Comparison of ENCODE assay signal across 11 mouse cellular contexts in the genomic region with DNA sequence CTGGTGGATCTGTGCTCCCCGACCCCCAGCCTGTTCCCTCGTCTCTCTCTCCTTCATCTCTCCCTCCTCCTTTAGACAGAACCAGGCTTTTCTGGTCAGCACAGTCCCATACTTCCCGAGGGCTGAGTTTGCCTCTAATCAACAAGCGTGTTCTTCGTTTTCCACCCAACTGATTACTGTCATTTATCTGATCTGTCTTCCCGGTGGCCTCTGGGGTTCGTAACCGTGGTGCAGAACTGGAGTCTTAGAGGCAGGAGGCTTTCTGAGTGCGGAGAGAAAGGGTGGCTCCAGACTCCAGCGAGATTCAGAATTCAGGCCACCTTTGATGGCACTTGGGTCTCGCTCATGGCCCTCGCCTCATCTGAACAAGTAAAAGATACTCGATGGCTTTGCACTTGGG. TPM values are rescaled to one million over a fixed set of nuclear protein-coding genes. Genes with fewer than 3 reads are reported as not detected.
DNase-seq lines count a peak whose midpoint lies in the region; ATAC-seq and TF ChIP-seq lines count a peak whose summit lies in the region.
"Had no signal": no experiment of that assay in that cellular context is flagged by ENCODE, and none has a peak within 500 bp of the region (broad histone marks: within the 10 kb centered on the region; RNA-seq: fewer than 3 reads in every experiment).

No protein-coding gene starts in this region.

- H3K9me3 ChIP-seq in kidney, postnatal 0 days (replicated peaks; ENCODE audit: low read length): no peaks in the 10 kb centered on the region
- H3K9me3 ChIP-seq in embryonic facial prominence, embryonic 13.5 days: no peaks in the 10 kb centered on the region
- no peaks in the 10 kb centered on the region for H3K9me3 ChIP-seq in hindbrain, embryonic 14.5 days (ENCODE audit: control insufficient read depth, low read length)
- H3K9me3 ChIP-seq in midbrain, embryonic 16.5 days (replicated peaks; ENCODE audit: control insufficient read depth, low read length, poor library complexity, severe bottlenecking): no peaks in the 10 kb centered on the region

- peak overlapping the region; percentile 36; the same call in 1 of the 2 replicates for H3K27ac ChIP-seq in kidney, postnatal 0 days
- peak overlapping the region; percentile 80 for H3K27ac ChIP-seq in embryonic facial prominence, embryonic 13.5 days
- H3K27ac ChIP-seq in hindbrain, embryonic 14.5 days: peak overlapping the region; percentile 14; the same call in 1 of the 2 replicates
- no peak overlapping the region for H3K27ac ChIP-seq in midbrain, embryonic 16.5 days (ENCODE audit: low read length)

- ATAC-seq in kidney, postnatal 0 days (replicated peaks; ENCODE audit: low FRiP score, low read depth): no peak
- ATAC-seq in embryonic facial prominence, embryonic 13.5 days (ENCODE audit: insufficient number of reproducible peaks, insufficient read depth, low FRiP score, low TSS enrichment, low read depth): no peak
- no peak for ATAC-seq in hindbrain, embryonic 14.5 days (ENCODE audit: low FRiP score)
- ATAC-seq in midbrain, embryonic 16.5 days: no peak

- WGBS in kidney, postnatal 0 days: 37% methylated on average over 13 of the region's 13 CpGs
- WGBS in embryonic facial prominence, embryonic 13.5 days: 38% methylated on average over 13 of the region's 13 CpGs
- 45% methylated on average over 13 of the region's 13 CpGs for WGBS in hindbrain, embryonic 14.5 days
- 50% methylated on average over 13 of the region's 13 CpGs for WGBS in midbrain, embryonic 16.5 days

- TF ChIP-seq CTCF in kidney, postnatal 0 days (IDR thresholded peaks at IDR 0.05; ENCODE audit: low read depth): no peak

- intact Hi-C loops in left cerebral cortex, postnatal 4 days (cut with DNase I): no loop called here
- intact Hi-C loops in gastrocnemius, postnatal 36 days (cut with DNase I): no loop called here

- H3K27me3 ChIP-seq in kidney, postnatal 0 days (ENCODE audit: insufficient read depth, low read length): no peaks in the 10 kb centered on the region
- no peaks in the 10 kb centered on the region for H3K27me3 ChIP-seq in embryonic facial prominence, embryonic 13.5 days
- H3K27me3 ChIP-seq in hindbrain, embryonic 14.5 days (ENCODE audit: control insufficient read depth, insufficient read depth, low read length): no peaks in the 10 kb centered on the region
- no peaks in the 10 kb centered on the region for H3K27me3 ChIP-seq in midbrain, embryonic 16.5 days (ENCODE audit: control insufficient read depth, insufficient read depth, low read depth, low read length)

- DNase-seq in kidney, postnatal 0 days (ENCODE audit: low spot score): no peak
- no peak for DNase-seq in kidney, adult 8-10 months
- DNase-seq in hindbrain, embryonic 14.5 days (ENCODE audit: low spot score): no peak
- no peak for DNase-seq in left cerebral cortex, postnatal 4 days
- no peak for DNase-seq in gastrocnemius, postnatal 36 days
- DNase-seq in gastrocnemius, postnatal 4 days (ENCODE audit: low spot score in 2 of 2): no peak
- DNase-seq: embryo, embryonic 11 days; lung, adult 18-20 months; thymus, postnatal 4 days had no signal

- H3K4me3 ChIP-seq in kidney, postnatal 0 days (replicated peaks; ENCODE audit: low read depth, low read length): peak overlapping the region; percentile 21; the same call in 1 of the 2 replicates
- peak overlapping the region; percentile 30 for H3K4me3 ChIP-seq in embryonic facial prominence, embryonic 13.5 days
- H3K4me3 ChIP-seq in hindbrain, embryonic 14.5 days (replicated peaks; ENCODE audit: low read length): no peak overlapping the region
- no peak overlapping the region for H3K4me3 ChIP-seq in midbrain, embryonic 16.5 days (ENCODE audit: low read depth, low read length)

- peak overlapping the region; percentile 51 for H3K4me2 ChIP-seq in kidney, postnatal 0 days (ENCODE audit: low read length)
- H3K4me2 ChIP-seq in embryonic facial prominence, embryonic 13.5 days: peak overlapping the region; percentile 53
- peak overlapping the region; percentile 15 for H3K4me2 ChIP-seq in hindbrain, embryonic 14.5 days (replicated peaks)
- H3K4me2 ChIP-seq in midbrain, embryonic 16.5 days (ENCODE audit: low read length): peak overlapping the region; percentile 26

- peaks cover 15% of the 10 kb centered on the region; the same call in 1 of the 2 replicates for H3K4me1 ChIP-seq in kidney, postnatal 0 days (replicated peaks; ENCODE audit: insufficient read depth, low read length)
- peaks cover 92% of the 10 kb centered on the region for H3K4me1 ChIP-seq in embryonic facial prominence, embryonic 13.5 days
- peaks cover 41% of the 10 kb centered on the region for H3K4me1 ChIP-seq in hindbrain, embryonic 14.5 days (replicated peaks; ENCODE audit: control insufficient read depth, insufficient read depth, low read length)
- H3K4me1 ChIP-seq in midbrain, embryonic 16.5 days (ENCODE audit: control insufficient read depth, insufficient read depth, low read length): peaks cover 20% of the 10 kb centered on the region

- peak overlapping the region; percentile 46; the same call in 1 of the 2 replicates for H3K9ac ChIP-seq in kidney, postnatal 0 days (ENCODE audit: low read depth, low read length)
- peak overlapping the region; percentile 57 for H3K9ac ChIP-seq in embryonic facial prominence, embryonic 13.5 days
- 0 out of 2 replicates have a peak overlapping the region, but pooled peaks have one; percentile 13 for H3K9ac ChIP-seq in hindbrain, embryonic 14.5 days
- no peak overlapping the region for H3K9ac ChIP-seq in midbrain, embryonic 16.5 days (ENCODE audit: low read depth, low read length)

- no peaks in the 10 kb centered on the region for H3K36me3 ChIP-seq in kidney, postnatal 0 days (ENCODE audit: insufficient read depth, low read length)
- no peaks in the 10 kb centered on the region for H3K36me3 ChIP-seq in embryonic facial prominence, embryonic 13.5 days
- H3K36me3 ChIP-seq in hindbrain, embryonic 14.5 days (replicated peaks; ENCODE audit: control insufficient read depth, insufficient read depth): no peaks in the 10 kb centered on the region
- H3K36me3 ChIP-seq in midbrain, embryonic 16.5 days (ENCODE audit: control insufficient read depth, insufficient read depth, low read length): no peaks in the 10 kb centered on the region

RNA-seq across cellular contexts. Expression of a gene that starts 6.1 kb away (rescaled TPM):
- 13.0 and 15.0 TPM in 2 replicates for polyA plus RNA-seq in kidney, postnatal 0 days (2015; fragmentation: Nextera tagmentation; extraction: Ambion mirVana)
- 14.7 and 16.5 TPM in 2 replicates for polyA plus RNA-seq in embryonic facial prominence, embryonic 13.5 days (2015; fragmentation: Nextera tagmentation; extraction: Ambion mirVana)
- polyA plus RNA-seq in hindbrain, embryonic 14.5 days (2014; fragmentation: Nextera tagmentation; extraction: Ambion mirVana): 5.0 and 5.2 TPM in 2 replicates
- 4.1 and 4.2 TPM in 2 replicates for polyA plus RNA-seq in midbrain, embryonic 16.5 days (2015; fragmentation: Nextera tagmentation; extraction: Ambion mirVana)
- 1 to 10 TPM; 7.2 to 7.4 TPM for total RNA-seq in left cerebral cortex, postnatal 4 days (2021)
- 1 to 10 TPM; 9.3 to 9.7 TPM for total RNA-seq in gastrocnemius, postnatal 36 days (2021)
- total RNA-seq in gastrocnemius, postnatal 4 days (2021): 10 to 100 TPM; 33.2 to 37.6 TPM

RNA-seq across cellular contexts. Expression of a gene that starts 15.2 kb away (rescaled TPM):
- 25.7 and 25.8 TPM in 2 replicates for polyA plus RNA-seq in kidney, postnatal 0 days (2015; fragmentation: Nextera tagmentation; extraction: Ambion mirVana)
- 28.9 and 30.7 TPM in 2 replicates for polyA plus RNA-seq in embryonic facial prominence, embryonic 13.5 days (2015; fragmentation: Nextera tagmentation; extraction: Ambion mirVana)
- polyA plus RNA-seq in hindbrain, embryonic 14.5 days (2014; fragmentation: Nextera tagmentation; extraction: Ambion mirVana): 25.4 and 26.9 TPM in 2 replicates
- polyA plus RNA-seq in midbrain, embryonic 16.5 days (2015; fragmentation: Nextera tagmentation; extraction: Ambion mirVana): 24.9 and 27.8 TPM in 2 replicates
- 10 to 100 TPM; 39.7 to 42.3 TPM for total RNA-seq in left cerebral cortex, postnatal 4 days (2021)
- total RNA-seq in gastrocnemius, postnatal 36 days (2021): 1 to 10 TPM; 9.4 to 9.7 TPM
- total RNA-seq in gastrocnemius, postnatal 4 days (2021): 10 to 100 TPM; 20.1 to 20.7 TPM

RNA-seq across cellular contexts. Expression of a gene that starts 32.2 kb away (rescaled TPM):
- polyA plus RNA-seq in kidney, postnatal 0 days (2015; fragmentation: Nextera tagmentation; extraction: Ambion mirVana): 68.8 and 80.3 TPM in 2 replicates
- 5.6 and 6.8 TPM in 2 replicates for polyA plus RNA-seq in embryonic facial prominence, embryonic 13.5 days (2015; fragmentation: Nextera tagmentation; extraction: Ambion mirVana)
- 4.0 and 4.7 TPM in 2 replicates for polyA plus RNA-seq in hindbrain, embryonic 14.5 days (2014; fragmentation: Nextera tagmentation; extraction: Ambion mirVana)
- 3.8 and 4.4 TPM in 2 replicates for polyA plus RNA-seq in midbrain, embryonic 16.5 days (2015; fragmentation: Nextera tagmentation; extraction: Ambion mirVana)
- 1 to 10 TPM; 5.0 to 6.2 TPM for total RNA-seq in left cerebral cortex, postnatal 4 days (2021)
- 10 to 100 TPM; 13.0 to 19.2 TPM for total RNA-seq in gastrocnemius, postnatal 36 days (2021)
- 10 to 100 TPM; 16.3 to 19.6 TPM for total RNA-seq in gastrocnemius, postnatal 4 days (2021)

RNA-seq across cellular contexts. Expression of a gene that starts 42.5 kb away (rescaled TPM):
- 5.3 and 5.8 TPM in 2 replicates for polyA plus RNA-seq in kidney, postnatal 0 days (2015; fragmentation: Nextera tagmentation; extraction: Ambion mirVana)
- polyA plus RNA-seq in embryonic facial prominence, embryonic 13.5 days (2015; fragmentation: Nextera tagmentation; extraction: Ambion mirVana): 6.5 and 9.6 TPM in 2 replicates
- polyA plus RNA-seq in hindbrain, embryonic 14.5 days (2014; fragmentation: Nextera tagmentation; extraction: Ambion mirVana): 5.0 and 7.4 TPM in 2 replicates
- polyA plus RNA-seq in midbrain, embryonic 16.5 days (2015; fragmentation: Nextera tagmentation; extraction: Ambion mirVana): 5.5 and 5.9 TPM in 2 replicates
- total RNA-seq in left cerebral cortex, postnatal 4 days (2021): 10 to 100 TPM in 1 of 2 experiments, 1 to 10 TPM in 1; 8.3 to 11.5 TPM
- total RNA-seq in gastrocnemius, postnatal 36 days (2021): 1 to 10 TPM; 4.6 to 4.7 TPM
- total RNA-seq in gastrocnemius, postnatal 4 days (2021): 10 to 100 TPM; 16.0 to 27.7 TPM

Comparison
In these comparisons a context has a peak if more than half of its experiments do, and no peak if none do; other contexts are left out.
1. H3K4me3 ChIP-seq: peak in kidney, postnatal 0 days (single experiment) and embryonic facial prominence, embryonic 13.5 days (single experiment); none in hindbrain, embryonic 14.5 days (single experiment) and midbrain, embryonic 16.5 days (single experiment).
2. Peak in every context shown above with its lines, with median percentiles within 50 percentile points of each other: H3K4me2 ChIP-seq.